Mouse (Mus musculus): ENCODE data around the gene Spock1. TPM values are rescaled to one million over a fixed set of nuclear protein-coding genes. Genes with fewer than 3 reads are reported as not detected.

Spock1 gene
- polyA plus RNA-seq, 1 experiment, result 0.23 TPM

DNA sequence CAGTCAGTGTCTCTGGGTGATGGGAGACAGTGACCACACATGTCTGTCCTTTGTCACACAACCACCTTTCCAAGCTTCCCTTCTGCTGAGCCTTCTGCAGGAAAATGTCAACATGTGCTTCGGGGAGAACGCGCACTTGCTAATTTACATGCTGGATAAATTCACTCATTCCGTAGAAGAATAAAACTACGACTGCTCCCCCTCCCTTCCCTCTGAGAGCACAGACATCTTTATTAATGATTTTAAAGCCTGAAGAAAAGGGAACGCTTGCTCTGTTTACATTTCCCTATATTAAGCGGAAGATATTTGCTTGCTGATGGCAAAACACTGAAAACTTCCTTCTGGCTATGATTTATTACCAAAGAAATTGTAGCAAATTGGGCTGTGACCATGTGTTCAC is 77.2 kb downstream of the Spock1 start:
- Histone ChIP-seq H3K36me3 (ENCODE audit: control insufficient read depth, insufficient read depth, low read length) (no peaks in the 10 kb centered on the region), H3K4me1 (ENCODE audit: control insufficient read depth, insufficient read depth, insufficient read length, low read length) (no peaks in the 10 kb centered on the region), H3K27me3 (ENCODE audit: control insufficient read depth, insufficient read depth, low read length) (no peaks in the 10 kb centered on the region), H3K4me3 (ENCODE audit: low read depth, low read length) (no peak overlapping the region), H3K27ac (ENCODE audit: insufficient read depth, low read depth, low read length) (no peak overlapping the region)
- WGBS, result 35% methylated on average over 7 of the region's 7 CpGs
- TF ChIP-seq CTCF (IDR thresholded peaks at IDR 0.05; ENCODE audit: extremely low read depth, insufficient read length, insufficient replicate concordance, low read depth, low read length), result no peak
- no peak for TF ChIP-seq POLR2A (IDR thresholded peaks at IDR 0.05; ENCODE audit: low read depth, low read length)

DNA sequence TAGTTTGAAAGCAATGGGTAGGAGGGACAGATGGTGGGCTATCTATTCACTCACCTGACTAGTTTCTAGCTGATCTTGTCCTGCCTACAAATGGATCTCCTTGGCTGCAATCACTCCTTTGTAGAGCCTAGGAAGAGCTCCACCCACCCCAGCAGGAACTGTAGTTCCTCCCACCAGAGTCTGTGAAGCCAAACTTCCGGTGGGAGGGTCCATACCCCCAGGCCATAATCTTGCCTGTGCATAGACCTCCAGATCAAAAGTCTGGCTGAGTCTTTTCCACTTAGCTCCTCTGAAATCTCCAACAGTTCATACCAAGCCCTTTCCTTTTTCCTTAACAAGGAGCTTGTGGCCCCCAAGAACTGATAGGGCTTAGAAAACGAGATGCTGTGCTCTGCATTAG is 78.0 kb downstream of the Spock1 start:
- Histone ChIP-seq H3K36me3 (ENCODE audit: control insufficient read depth, insufficient read depth, low read length) (no peaks in the 10 kb centered on the region), H3K4me3 (ENCODE audit: low read depth, low read length) (no peak overlapping the region), H3K27me3 (ENCODE audit: control insufficient read depth, insufficient read depth, low read length) (no peaks in the 10 kb centered on the region), H3K4me1 (ENCODE audit: control insufficient read depth, insufficient read depth, insufficient read length, low read length) (no peaks in the 10 kb centered on the region), H3K27ac (ENCODE audit: insufficient read depth, low read depth, low read length) (no peak overlapping the region)
- no peak for TF ChIP-seq POLR2A (IDR thresholded peaks at IDR 0.05; ENCODE audit: low read depth, low read length)
- no peak for TF ChIP-seq CTCF (IDR thresholded peaks at IDR 0.05; ENCODE audit: extremely low read depth, insufficient read length, insufficient replicate concordance, low read depth, low read length)
- 34% methylated on average over 2 of the region's 2 CpGs for WGBS

DNA sequence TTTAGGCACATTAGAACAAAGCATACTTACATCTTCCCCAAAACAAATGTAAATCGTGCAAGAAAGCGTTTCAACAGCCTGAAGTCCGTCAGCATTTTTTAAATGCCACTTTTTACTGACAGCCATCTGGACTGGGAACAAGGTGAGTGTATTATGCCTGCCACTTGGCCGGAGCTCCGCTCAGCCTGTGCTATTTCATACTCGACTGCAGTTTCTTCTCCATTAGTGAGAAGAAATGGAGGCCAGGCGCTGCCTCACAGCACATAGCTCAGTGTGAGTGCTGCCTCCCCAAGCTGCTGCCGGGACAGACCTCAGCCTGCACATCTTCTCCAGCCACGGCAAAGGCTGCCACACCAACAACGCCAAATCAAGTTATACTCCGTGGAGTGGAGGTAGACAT is 91.9 kb downstream of the Spock1 start:
- Histone ChIP-seq H3K4me3 (ENCODE audit: low read depth, low read length) (no peak overlapping the region), H3K27me3 (ENCODE audit: control insufficient read depth, insufficient read depth, low read length) (no peaks in the 10 kb centered on the region), H3K27ac (ENCODE audit: insufficient read depth, low read depth, low read length) (no peak overlapping the region), H3K36me3 (ENCODE audit: control insufficient read depth, insufficient read depth, low read length) (no peaks in the 10 kb centered on the region), H3K4me1 (ENCODE audit: control insufficient read depth, insufficient read depth, insufficient read length, low read length) (no peaks in the 10 kb centered on the region)
- 88% methylated on average over 11 of the region's 11 CpGs for WGBS
- TF ChIP-seq POLR2A (IDR thresholded peaks at IDR 0.05; ENCODE audit: low read depth, low read length) (no peak), CTCF (IDR thresholded peaks at IDR 0.05; ENCODE audit: extremely low read depth, insufficient read length, insufficient replicate concordance, low read depth, low read length) (no peak)

GRCm38 (mm10) chr13:57812643-57813042 is 95.5 kb downstream of the Spock1 start:
- TF ChIP-seq POLR2A (IDR thresholded peaks at IDR 0.05; ENCODE audit: low read depth, low read length), result no peak
- TF ChIP-seq CTCF (IDR thresholded peaks at IDR 0.05; ENCODE audit: extremely low read depth, insufficient read length, insufficient replicate concordance, low read depth, low read length), result no peak
- Histone ChIP-seq H3K4me1 (ENCODE audit: control insufficient read depth, insufficient read depth, insufficient read length, low read length) (no peaks in the 10 kb centered on the region), H3K27me3 (ENCODE audit: control insufficient read depth, insufficient read depth, low read length) (no peaks in the 10 kb centered on the region), H3K27ac (ENCODE audit: insufficient read depth, low read depth, low read length) (no peak overlapping the region), H3K36me3 (ENCODE audit: control insufficient read depth, insufficient read depth, low read length) (no peaks in the 10 kb centered on the region), H3K4me3 (ENCODE audit: low read depth, low read length) (no peak overlapping the region)
- 87% methylated on average over 7 of the region's 7 CpGs for WGBS

DNA sequence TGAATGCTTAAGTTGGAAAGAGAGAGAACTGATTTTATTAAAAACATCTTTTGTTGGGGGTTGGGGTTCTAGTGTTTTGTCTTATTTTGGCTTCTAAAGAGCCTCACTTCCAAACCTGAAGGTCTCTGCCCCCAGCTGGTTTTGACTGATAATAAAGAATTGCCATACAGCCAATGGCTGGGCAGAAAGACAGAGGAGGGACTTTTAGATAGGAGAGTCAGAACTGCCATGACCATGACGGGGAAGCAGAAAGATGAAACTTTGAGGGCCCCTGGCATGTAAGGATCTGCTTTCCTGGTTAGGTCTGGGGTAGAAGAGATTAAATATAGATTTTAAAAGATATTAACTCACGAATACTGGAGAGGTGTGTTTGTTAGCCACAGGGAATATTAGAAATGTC is 96.9 kb downstream of the Spock1 start:
- WGBS, result 75% methylated on average over 2 of the region's 2 CpGs
- no peaks in the 10 kb centered on the region for H3K36me3 ChIP-seq (ENCODE audit: control insufficient read depth, insufficient read depth, low read length)
- TF ChIP-seq POLR2A (IDR thresholded peaks at IDR 0.05; ENCODE audit: low read depth, low read length) (no peak), CTCF (IDR thresholded peaks at IDR 0.05; ENCODE audit: extremely low read depth, insufficient read length, insufficient replicate concordance, low read depth, low read length) (no peak)

GRCm38 (mm10) chr13:57810816-57811215 is 97.3 kb downstream of the Spock1 start:
- 35% methylated on average over 2 of the region's 2 CpGs for WGBS
- TF ChIP-seq POLR2A (IDR thresholded peaks at IDR 0.05; ENCODE audit: low read depth, low read length) (no peak), CTCF (IDR thresholded peaks at IDR 0.05; ENCODE audit: extremely low read depth, insufficient read length, insufficient replicate concordance, low read depth, low read length) (no peak)
- no peak overlapping the region for H3K4me3 ChIP-seq (ENCODE audit: low read depth, low read length)

More for the DNA sequence above, 96.9 kb downstream of the Spock1 start:
- H3K27me3 ChIP-seq (ENCODE audit: control insufficient read depth, insufficient read depth, low read length), result no peaks in the 10 kb centered on the region
- H3K4me3 ChIP-seq (ENCODE audit: low read depth, low read length), result no peak overlapping the region
- no peak overlapping the region for H3K27ac ChIP-seq (ENCODE audit: insufficient read depth, low read depth, low read length)
- H3K4me1 ChIP-seq (ENCODE audit: control insufficient read depth, insufficient read depth, insufficient read length, low read length), result no peaks in the 10 kb centered on the region

GRCm38 (mm10) chr13:57810083-57810482 is 98.0 kb downstream of the Spock1 start:
- Histone ChIP-seq H3K4me1 (ENCODE audit: control insufficient read depth, insufficient read depth, insufficient read length, low read length) (no peaks in the 10 kb centered on the region), H3K27ac (ENCODE audit: insufficient read depth, low read depth, low read length) (no peak overlapping the region), H3K36me3 (ENCODE audit: control insufficient read depth, insufficient read depth, low read length) (no peaks in the 10 kb centered on the region), H3K4me3 (ENCODE audit: low read depth, low read length) (no peak overlapping the region), H3K27me3 (ENCODE audit: control insufficient read depth, insufficient read depth, low read length) (no peaks in the 10 kb centered on the region)
- 61% methylated on average over 5 of the region's 5 CpGs for WGBS
- no peak for TF ChIP-seq CTCF (IDR thresholded peaks at IDR 0.05; ENCODE audit: extremely low read depth, insufficient read length, insufficient replicate concordance, low read depth, low read length)
- no peak for TF ChIP-seq POLR2A (IDR thresholded peaks at IDR 0.05; ENCODE audit: low read depth, low read length)

More at GRCm38 (mm10) chr13:57810816-57811215, 97.3 kb downstream of the Spock1 start:
- Histone ChIP-seq H3K27ac (ENCODE audit: insufficient read depth, low read depth, low read length) (no peak overlapping the region), H3K4me1 (ENCODE audit: control insufficient read depth, insufficient read depth, insufficient read length, low read length) (no peaks in the 10 kb centered on the region), H3K27me3 (ENCODE audit: control insufficient read depth, insufficient read depth, low read length) (no peaks in the 10 kb centered on the region), H3K36me3 (ENCODE audit: control insufficient read depth, insufficient read depth, low read length) (no peaks in the 10 kb centered on the region)

- Histone ChIP-seq H3K36me3 (ENCODE audit: control insufficient read depth, insufficient read depth, low read length) (no peaks in the 10 kb centered on the region), H3K4me1 (ENCODE audit: control insufficient read depth, insufficient read depth, insufficient read length, low read length) (no peaks in the 10 kb centered on the region), H3K4me3 (ENCODE audit: low read depth, low read length) (no peak overlapping the region), H3K27ac (ENCODE audit: insufficient read depth, low read depth, low read length) (no peak overlapping the region), H3K27me3 (ENCODE audit: control insufficient read depth, insufficient read depth, low read length) (no peaks in the 10 kb centered on the region)
- TF ChIP-seq POLR2A (IDR thresholded peaks at IDR 0.05; ENCODE audit: low read depth, low read length), result no peak
- no peak for TF ChIP-seq CTCF (IDR thresholded peaks at IDR 0.05; ENCODE audit: extremely low read depth, insufficient read length, insufficient replicate concordance, low read depth, low read length)
- WGBS, result 68% methylated on average over 11 of the region's 11 CpGs
Observed at GRCm38 (mm10) chr13:57809603-57810002, 98.5 kb downstream of the Spock1 start.

All from small intestine, adult 2 months (tissue).